8 mouse cellular contexts compared by ENCODE assay signal in the genomic region with DNA sequence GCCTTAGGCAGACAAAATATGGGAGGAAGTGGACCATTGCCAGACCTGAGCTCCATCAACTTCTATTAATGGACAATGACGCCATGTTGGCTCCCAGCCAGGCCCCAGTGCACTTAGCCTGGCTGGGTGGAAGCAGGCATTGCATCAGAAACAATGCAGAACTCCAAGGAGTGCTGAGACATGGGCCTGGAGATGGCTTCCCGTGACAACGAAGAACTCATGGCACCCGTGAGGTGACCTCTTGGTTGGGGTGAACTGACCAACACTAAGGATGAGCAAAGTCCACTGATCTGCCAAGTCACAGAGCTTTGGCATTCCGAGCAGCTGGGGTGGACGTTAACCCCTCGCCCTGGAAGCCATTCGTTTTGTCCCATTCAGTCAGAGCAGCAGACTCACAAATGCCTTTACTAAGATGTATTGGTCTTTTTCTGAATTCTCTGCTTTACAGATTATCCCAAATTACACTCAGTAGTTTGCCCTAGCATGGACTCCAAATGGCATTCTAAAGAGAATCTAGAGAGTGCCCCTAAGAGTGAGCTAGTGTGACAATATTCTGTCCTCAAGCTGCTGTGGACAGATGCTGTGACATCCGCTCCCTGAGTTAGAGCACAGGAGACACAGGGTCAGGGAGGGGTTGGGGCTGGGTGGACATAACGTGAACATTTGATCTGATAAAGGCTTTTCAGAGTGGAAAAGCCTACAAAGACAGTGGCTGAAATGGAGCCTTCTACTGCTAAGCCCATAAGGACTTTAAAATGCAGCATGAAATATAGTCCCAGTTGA.
DNase-seq lines count a peak whose midpoint lies in the region; ATAC-seq lines count a peak whose summit lies in the region.

No protein-coding gene starts in this region.

- H3K27me3 ChIP-seq in forebrain, embryonic 13.5 days: no peaks in the 10 kb centered on the region
- no peaks in the 10 kb centered on the region for H3K27me3 ChIP-seq in forebrain, embryonic 16.5 days (replicated peaks; ENCODE audit: control insufficient read depth, insufficient read depth, low read length)
- H3K27me3 ChIP-seq in hindbrain, embryonic 16.5 days (replicated peaks; ENCODE audit: control insufficient read depth, insufficient read depth, low read length): no peaks in the 10 kb centered on the region

- H3K36me3 ChIP-seq in forebrain, embryonic 13.5 days (ENCODE audit: poor library complexity, severe bottlenecking): no peaks in the 10 kb centered on the region
- H3K36me3 ChIP-seq in forebrain, embryonic 16.5 days (ENCODE audit: control insufficient read depth, insufficient read depth): no peaks in the 10 kb centered on the region
- H3K36me3 ChIP-seq in hindbrain, embryonic 16.5 days (ENCODE audit: control insufficient read depth, insufficient read depth, low read length): no peaks in the 10 kb centered on the region

- H3K4me1 ChIP-seq in forebrain, embryonic 13.5 days: no peaks in the 10 kb centered on the region
- peaks cover 4% of the 10 kb centered on the region for H3K4me1 ChIP-seq in forebrain, embryonic 16.5 days (replicated peaks; ENCODE audit: control insufficient read depth, insufficient read depth, low read length)
- H3K4me1 ChIP-seq in hindbrain, embryonic 16.5 days (ENCODE audit: control insufficient read depth, insufficient read depth, low read depth, low read length): peaks cover 3% of the 10 kb centered on the region; the same call in 1 of the 2 replicates

- no peaks in the 10 kb centered on the region for H3K9me3 ChIP-seq in forebrain, embryonic 13.5 days (replicated peaks)
- no peaks in the 10 kb centered on the region for H3K9me3 ChIP-seq in forebrain, embryonic 16.5 days (ENCODE audit: control insufficient read depth, low read length)
- H3K9me3 ChIP-seq in hindbrain, embryonic 16.5 days (ENCODE audit: control insufficient read depth, low read length): peaks cover 3% of the 10 kb centered on the region; the same call in 1 of the 2 replicates

- no peak overlapping the region for H3K9ac ChIP-seq in forebrain, embryonic 13.5 days
- H3K9ac ChIP-seq in forebrain, embryonic 16.5 days (replicated peaks; ENCODE audit: low read depth, low read length): no peak overlapping the region
- H3K9ac ChIP-seq in hindbrain, embryonic 16.5 days (ENCODE audit: low read depth, low read length): no peak overlapping the region

- no peak overlapping the region for H3K4me3 ChIP-seq in forebrain, embryonic 13.5 days
- H3K4me3 ChIP-seq in forebrain, embryonic 16.5 days (replicated peaks; ENCODE audit: low read length): no peak overlapping the region
- H3K4me3 ChIP-seq in hindbrain, embryonic 16.5 days (ENCODE audit: low read length): no peak overlapping the region

- no peak overlapping the region for H3K4me2 ChIP-seq in forebrain, embryonic 13.5 days
- H3K4me2 ChIP-seq in forebrain, embryonic 16.5 days (ENCODE audit: low read length): no peak overlapping the region
- H3K4me2 ChIP-seq in hindbrain, embryonic 16.5 days (ENCODE audit: low read length): no peak overlapping the region

- DNase-seq in adrenal gland, postnatal 36 days: peak; percentile 75 to 84
- DNase-seq in frontal cortex, postnatal 25 days (ENCODE audit: low spot score in 2 of 2): peak; percentile 36 to 48
- peak; percentile 52 to 60 for DNase-seq in layer of hippocampus, postnatal 14 days (ENCODE audit: low spot score in 2 of 2)
- no peak for DNase-seq in thymus, postnatal 36 days

- H3K27ac ChIP-seq in forebrain, embryonic 13.5 days: no peak overlapping the region
- H3K27ac ChIP-seq in forebrain, embryonic 16.5 days (ENCODE audit: low read length): no peak overlapping the region
- no peak overlapping the region for H3K27ac ChIP-seq in hindbrain, embryonic 16.5 days (ENCODE audit: low read depth, low read length)

- peak; percentile 38; the same call in 1 of the 2 replicates for ATAC-seq in forebrain, embryonic 13.5 days
- ATAC-seq in forebrain, embryonic 16.5 days: no peak
- peak; percentile 74 for ATAC-seq in hindbrain, embryonic 16.5 days
- ATAC-seq in megakaryocyte progenitor cell, adult 5-6 weeks (replicated peaks; ENCODE audit: poor library complexity): 0 out of 2 replicates have a peak, but pooled peaks have one; percentile 24

- WGBS in forebrain, embryonic 13.5 days: 83% methylated on average over 10 of the region's 10 CpGs
- WGBS in forebrain, embryonic 16.5 days: 75% methylated on average over 10 of the region's 10 CpGs
- WGBS in hindbrain, embryonic 16.5 days: 42% methylated on average over 10 of the region's 10 CpGs

Comparison
In these comparisons a context has a peak if more than half of its experiments do, and no peak if none do; other contexts are left out.
1. DNase-seq: peak in adrenal gland, postnatal 36 days (2 of 2), frontal cortex, postnatal 25 days (2 of 2) and layer of hippocampus, postnatal 14 days (2 of 2); none in thymus, postnatal 36 days (0 of 2).